Mouse (Mus musculus) ES-Bruce4 (cell line): ENCODE results near the gene Skor1.

ENCODE experiments used
- CTCF ChIP-seq: IDR thresholded peaks from one replicate; pipeline ENCODE4 v1.8.1; 2011; ENCODE audit warnings: low read depth, low read length
- POLR2A ChIP-seq: IDR thresholded peaks from one replicate; pipeline ENCODE4 v1.8.1; 2011; ENCODE audit warnings: low read length; ENCODE audit not compliant: insufficient read depth

GRCm38 (mm10) chr9:63135356-63135755 is 13.4 kb downstream of the Skor1 start:
- TF ChIP-seq POLR2A (no peak), CTCF (no peak)
